Mouse (Mus musculus) neutrophil, adult 5-6 weeks (primary cell): Measurements from ENCODE around the gene Fscn3. TPM values are rescaled to one million over a fixed set of nuclear protein-coding genes. Genes with fewer than 3 reads are reported as not detected.

Experiments used
- ATAC-seq: fragments of 151-379, 151-347 bp; 2 replicates; pipeline ENCODE4 v1.8.0; 2017; ENCODE audit warnings: mild to moderate bottlenecking, moderate TSS enrichment; ENCODE audit not compliant: insufficient number of reproducible peaks, poor library complexity, low FRiP score, severe bottlenecking; ENCODE audit errors: extremely low read depth
- total RNA-seq: library from RNA; stranded (forward); fragments of 200-1000 nt; gene quantifications from 2 replicates; pipeline ENCODE4 v1.2.3, GENCODE M21; 2017

Fscn3 gene
- total RNA-seq, 1 experiment from 2014 or later: 0.47 TPM

DNA sequence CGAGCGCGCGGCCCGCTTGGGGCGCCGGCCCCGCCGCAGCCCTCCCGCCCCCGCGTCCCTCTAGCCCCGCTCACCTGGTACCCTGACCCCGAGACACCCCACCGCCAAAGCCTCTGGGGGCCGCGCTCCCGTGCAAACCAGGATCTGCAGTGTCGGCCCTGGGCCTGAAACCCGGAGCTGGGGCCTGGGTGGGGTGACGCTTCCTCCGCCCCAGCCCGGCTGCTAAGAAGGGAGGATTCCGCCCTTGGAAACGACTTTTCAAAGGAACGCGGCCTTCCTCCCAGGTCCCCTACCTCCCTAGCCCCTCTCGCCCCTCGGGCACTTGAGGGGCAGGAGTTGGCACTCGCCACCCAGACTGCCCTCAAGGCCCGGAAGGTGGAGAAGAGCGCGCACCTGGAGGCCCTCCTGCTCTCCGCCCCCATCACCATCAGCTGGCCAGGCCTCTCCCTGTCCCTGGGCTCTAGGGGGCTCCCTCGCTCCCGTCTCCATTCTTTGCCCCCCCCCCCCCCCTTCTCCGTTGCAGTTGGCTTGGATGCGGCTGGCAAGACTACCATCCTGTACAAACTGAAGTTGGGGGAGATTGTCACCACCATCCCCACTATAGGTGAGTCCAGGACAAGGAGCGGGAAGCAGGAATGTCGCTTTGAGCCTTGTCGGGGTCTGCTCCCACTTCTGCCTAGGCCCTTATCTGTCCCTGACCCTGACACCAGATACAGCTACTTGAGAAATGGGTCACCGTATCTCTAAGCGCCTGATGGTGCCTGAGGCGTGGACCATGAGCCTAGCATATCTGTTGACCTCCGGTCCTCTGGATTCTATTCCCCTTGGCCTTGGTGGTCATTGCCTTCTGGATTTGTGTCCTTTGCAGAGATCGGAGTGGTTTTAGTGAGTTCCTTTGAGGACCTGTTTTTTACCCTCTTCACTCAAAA is 3.6 kb upstream of the Fscn3 start:
- no peak for ATAC-seq

GRCm38 (mm10) chr6:28425019-28425418 is 2.6 kb upstream of the Fscn3 start:
- no peak for ATAC-seq

GRCm38 (mm10) chr6:28428290-28428689 is 701 bp downstream of the Fscn3 start, which contains the start of gene Gcc1:
Gcc1 (minus strand) TSS chr6:28428390.
- ATAC-seq: no peak

- no peak for ATAC-seq
Observed at GRCm38 (mm10) chr6:28429870-28430269, 2.3 kb downstream of the Fscn3 start.

- no peak for ATAC-seq
Observed at GRCm38 (mm10) chr6:28430795-28431537, 3.4 kb downstream of the Fscn3 start.

DNA sequence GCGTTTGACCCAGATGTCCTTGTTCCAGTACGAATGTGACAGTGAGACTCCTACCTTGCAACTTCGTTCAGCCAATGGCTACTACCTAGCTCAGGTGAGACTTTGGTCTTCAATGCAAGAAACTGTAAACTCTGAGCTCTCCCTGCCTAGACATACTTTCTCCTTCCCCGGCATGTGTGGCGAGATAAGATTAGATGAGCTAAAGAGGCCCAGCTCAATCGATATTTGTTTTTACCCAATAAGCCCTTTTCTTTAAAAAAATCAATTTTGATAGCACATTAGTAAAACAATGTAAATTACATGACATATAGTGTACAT is 3.9 kb downstream of the Fscn3 start:
- no peak for ATAC-seq

DNA sequence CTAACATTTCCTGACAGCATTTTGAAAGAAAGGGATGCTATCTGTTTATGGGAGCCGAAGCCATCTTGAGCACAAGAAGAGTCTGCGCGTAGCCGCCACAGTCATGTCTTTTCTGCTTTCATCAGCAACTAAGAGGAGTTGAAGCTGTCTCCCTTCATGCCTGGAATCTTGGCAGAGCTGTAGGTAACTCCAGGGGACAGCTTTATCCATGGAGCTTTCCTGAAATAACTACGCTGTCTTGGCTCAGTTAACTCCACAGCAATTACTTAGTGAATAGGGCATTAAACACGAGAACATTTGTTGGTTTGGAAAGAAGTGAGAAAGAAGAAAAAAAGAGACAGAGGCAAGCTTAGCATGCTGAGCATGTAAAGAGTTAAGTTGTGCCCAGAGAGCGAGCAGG is 20.3 kb downstream of the Fscn3 start:
- ATAC-seq: no peak

DNA sequence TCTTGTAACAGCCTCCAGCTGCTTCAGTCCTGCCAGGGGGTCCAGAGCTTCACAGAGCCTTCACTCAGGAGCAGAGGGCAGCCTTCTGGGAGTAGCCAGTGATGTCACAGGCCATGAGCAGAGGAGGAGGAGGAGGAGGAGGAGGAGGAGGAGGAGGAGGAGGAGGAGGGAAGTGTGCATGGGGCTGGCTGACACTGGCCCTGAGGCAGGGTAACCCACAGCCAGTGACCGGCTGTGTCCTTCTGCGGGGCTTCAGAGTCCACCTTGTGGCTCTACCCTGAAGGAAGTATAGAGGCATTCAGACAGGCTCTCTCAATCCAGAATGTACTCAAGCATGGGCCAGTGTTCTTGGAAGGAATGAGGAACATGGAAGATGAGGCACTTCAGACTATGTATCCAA is 21.7 kb downstream of the Fscn3 start, which contains the start of gene Pax4:
Gene Pax4, minus strand, starts transcription at position 101 of the 400 bp plus-strand sequence.
- ATAC-seq: no peak

GRCm38 (mm10) chr6:28450481-28450880 is 22.9 kb downstream of the Fscn3 start:
- no peak for ATAC-seq

DNA sequence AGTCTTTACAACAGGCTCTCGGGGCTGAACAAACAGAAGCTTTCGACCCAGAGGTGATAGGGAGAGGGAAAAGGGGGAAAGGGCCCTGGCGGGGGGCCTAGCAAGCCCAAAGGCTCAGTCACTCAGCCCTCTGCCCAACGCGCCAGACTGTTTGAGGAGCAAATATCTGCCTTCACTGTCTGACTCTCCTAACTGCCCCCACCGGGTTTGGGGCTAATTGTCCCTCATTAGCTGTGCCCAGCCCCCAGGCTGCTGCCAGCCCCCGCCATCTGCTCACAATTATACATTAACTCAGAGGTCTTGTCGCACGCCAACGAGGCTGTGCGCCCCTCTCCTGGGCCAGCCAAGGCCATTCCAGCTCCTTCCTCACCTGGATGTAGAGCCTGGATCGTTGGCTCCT is 23.4 kb downstream of the Fscn3 start:
- ATAC-seq: no peak

DNA sequence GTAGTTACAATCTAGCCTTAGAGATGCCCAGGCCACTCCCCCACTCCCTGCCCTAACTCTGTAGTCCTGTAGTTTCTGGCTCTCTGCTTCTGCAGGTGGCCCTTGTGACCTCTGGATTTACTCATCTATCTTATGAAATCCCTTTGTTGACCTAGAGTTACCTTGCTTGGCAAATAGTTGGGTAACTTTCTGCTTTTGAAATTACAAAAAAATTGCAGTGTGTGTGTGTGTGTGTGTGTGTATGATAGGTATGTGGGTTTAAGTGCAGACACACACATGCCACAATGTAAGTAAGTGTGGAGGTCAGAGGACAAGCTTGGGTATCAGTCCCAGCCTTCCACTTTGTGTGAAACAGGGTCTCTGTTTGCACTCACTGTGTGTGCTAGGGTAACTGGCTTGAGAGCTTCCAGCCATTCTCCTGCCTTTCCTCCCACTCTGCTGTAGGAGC is 31.7 kb downstream of the Fscn3 start:
- ATAC-seq: no peak

DNA sequence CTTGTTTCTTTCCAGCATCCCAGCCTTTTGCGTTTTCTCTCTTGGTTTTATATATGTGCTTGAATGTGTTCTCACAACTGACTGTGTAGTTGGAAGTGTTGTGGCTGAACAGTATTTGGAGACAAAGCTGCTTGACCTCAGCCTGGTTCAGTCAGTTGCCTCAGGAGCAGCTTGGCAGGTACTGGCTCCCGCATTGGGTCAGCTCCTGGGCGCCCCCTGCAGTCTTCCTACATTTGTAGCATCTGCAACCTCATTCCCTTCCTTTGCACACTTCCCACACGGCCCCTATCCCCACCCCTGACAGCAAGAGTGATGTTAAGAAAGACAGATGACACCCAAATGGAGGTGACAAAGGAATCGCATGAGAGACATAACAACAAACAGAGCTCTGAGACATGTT is 32.9 kb downstream of the Fscn3 start:
- peak; percentile 48; the same call in 1 of the 2 replicates for ATAC-seq

DNA sequence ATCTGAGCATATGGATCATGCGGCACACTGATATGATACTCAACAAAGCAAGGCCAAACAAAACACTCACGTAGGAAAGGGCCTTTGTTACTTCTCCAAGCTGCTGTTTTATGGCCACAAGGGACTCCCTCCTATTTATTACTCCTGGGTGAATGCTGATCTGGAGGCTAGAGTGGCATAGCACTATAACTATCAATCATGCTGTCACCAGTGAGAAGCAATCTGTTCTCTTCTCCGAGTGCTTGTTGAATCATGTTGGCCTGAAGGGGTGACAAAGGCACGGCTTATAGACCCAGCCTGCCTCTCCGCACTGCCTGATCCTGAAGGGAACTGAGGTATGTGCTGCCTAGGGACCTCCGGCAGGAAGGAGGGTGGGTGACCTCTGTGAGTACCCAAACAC is 37.0 kb downstream of the Fscn3 start:
- no peak for ATAC-seq

DNA sequence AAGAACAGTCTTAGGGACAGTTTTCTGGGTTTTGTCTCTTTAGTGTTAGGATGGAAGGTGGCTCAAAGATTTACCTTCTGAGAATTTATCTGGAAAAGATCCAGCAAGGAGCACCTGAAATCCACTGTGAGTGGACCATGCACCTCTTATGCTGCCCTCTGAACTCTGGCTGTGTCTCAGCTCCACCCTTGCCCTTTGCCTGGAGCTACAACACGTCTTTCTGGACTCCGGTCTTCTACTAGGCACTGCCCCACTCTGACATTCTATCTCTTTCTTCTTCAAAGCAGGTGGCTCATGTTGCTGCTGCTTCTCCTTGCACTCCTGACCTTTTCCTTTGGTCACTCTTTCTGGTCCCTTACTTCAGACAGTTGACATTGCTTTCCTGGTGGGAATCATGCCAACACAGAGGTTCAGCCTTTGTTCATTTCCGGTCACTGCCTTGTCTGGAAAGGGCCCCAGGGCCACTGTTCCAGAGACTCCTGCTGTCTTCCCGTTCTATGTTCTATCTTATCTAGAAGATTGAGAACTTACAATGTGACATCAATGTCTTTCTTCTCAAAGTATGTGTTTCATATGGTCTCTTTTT is 42.5 kb downstream of the Fscn3 start:
- no peak for ATAC-seq

DNA sequence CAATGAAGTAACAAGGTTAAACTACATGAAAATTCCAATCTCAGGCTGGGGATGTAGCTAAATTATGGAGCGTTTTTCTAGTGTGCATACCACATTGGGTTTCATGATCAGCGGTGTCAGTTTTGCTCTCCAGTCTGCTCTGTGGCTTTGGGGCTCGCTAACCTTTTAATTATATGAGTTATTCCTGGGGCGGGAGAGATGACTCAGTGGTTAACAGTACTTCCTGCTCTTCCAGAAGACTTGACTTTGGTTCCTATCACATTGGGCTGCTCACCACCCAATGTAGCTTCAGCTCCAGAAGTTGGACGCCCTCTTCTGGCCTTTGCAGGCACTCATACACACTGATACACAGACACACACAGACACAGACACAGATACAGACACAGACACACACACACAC is 43.0 kb downstream of the Fscn3 start:
- no peak for ATAC-seq

- ATAC-seq: no peak
Observed at GRCm38 (mm10) chr6:28471284-28472035, 43.9 kb downstream of the Fscn3 start.

GRCm38 (mm10) chr6:28474211-28474610 is 46.6 kb downstream of the Fscn3 start:
- no peak for ATAC-seq

DNA sequence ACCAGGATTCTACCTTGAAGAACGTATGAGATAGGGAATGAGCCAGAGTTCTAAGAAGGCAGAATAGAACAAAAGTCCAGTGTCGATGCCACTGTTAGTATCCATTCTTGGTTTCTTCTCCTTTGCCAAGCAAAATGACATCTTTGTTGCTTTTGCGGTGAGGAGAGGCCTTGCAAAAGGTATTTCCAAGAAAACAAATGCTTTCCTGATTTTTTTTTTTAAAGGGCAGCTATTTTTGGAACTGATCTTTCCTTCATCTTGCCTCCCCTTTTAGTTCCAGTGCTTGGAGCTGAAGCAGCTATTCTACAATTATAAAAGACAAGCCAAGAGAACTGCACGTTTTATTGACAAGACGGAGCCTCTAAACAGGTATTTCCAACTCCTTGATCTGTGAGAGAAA is 47.2 kb downstream of the Fscn3 start, which contains the start of gene Snd1:
Gene Snd1, plus strand, starts transcription at position 301 of the 400 bp plus-strand sequence.
- ATAC-seq: no peak
